Mouse (Mus musculus): ENCODE measurements around the gene Gm44511. TPM values are rescaled to one million over a fixed set of nuclear protein-coding genes. Genes with fewer than 3 reads are reported as not detected.
A peak's percentile ranks its signal among the peaks of the same experiment; 100 is the strongest.
"Not testable (repeated sequence)": the region's sequence is repeated elsewhere in the genome, so short reads cannot be mapped to it uniquely, and the experiment has no call there.

The Gm44511 gene
- polyA plus RNA-seq, 1 experiment from 2014 or later = not detected

- ATAC-seq (peak; percentile 66), DNase-seq (peak; percentile 67)
- Histone ChIP-seq H3K4me2 (ENCODE audit: low read depth, low read length) (peak overlapping the region; percentile 29; the same call in 1 of the 2 replicates), H3K27ac (ENCODE audit: low read depth) (peak overlapping the region; percentile 81)
- not testable (repeated sequence) for H3K4me3 ChIP-seq (ENCODE audit: low read depth, low read length); H3K4me1 ChIP-seq (ENCODE audit: insufficient read depth); H3K9ac ChIP-seq (replicated peaks); H3K36me3 ChIP-seq (replicated peaks; ENCODE audit: insufficient read depth, low read length); H3K27me3 ChIP-seq (ENCODE audit: insufficient read depth, low read length); H3K9me3 ChIP-seq (ENCODE audit: low read length)
- WGBS (ENCODE audit: insufficient replicate concordance) = 34% methylated on average over 8 of the region's 8 CpGs
- TF ChIP-seq CTCF (IDR thresholded peaks at IDR 0.05; ENCODE audit: low read depth) = peak; percentile 82
Observed at GRCm38 (mm10) chr6:128753610-128754224, 72.4 kb downstream of the Gm44511 start.

GRCm38 (mm10) chr6:128747006-128747405 is 79.1 kb downstream of the Gm44511 start:
- H3K36me3 ChIP-seq (replicated peaks; ENCODE audit: insufficient read depth, low read length); H3K27me3 ChIP-seq (ENCODE audit: insufficient read depth, low read length); ATAC-seq; H3K9me3 ChIP-seq (ENCODE audit: low read length); DNase-seq; H3K4me3 ChIP-seq (ENCODE audit: low read depth, low read length); H3K4me1 ChIP-seq (ENCODE audit: insufficient read depth); H3K9ac ChIP-seq (replicated peaks); H3K27ac ChIP-seq (ENCODE audit: low read depth); H3K4me2 ChIP-seq (ENCODE audit: low read depth, low read length): not testable (repeated sequence)
- WGBS (ENCODE audit: insufficient replicate concordance) = 73% methylated on average over 6 of the region's 6 CpGs

GRCm38 (mm10) chr6:128737445-128737844 is 88.7 kb downstream of the Gm44511 start:
- Histone ChIP-seq H3K4me1 (ENCODE audit: insufficient read depth) (no peaks in the 10 kb centered on the region), H3K27me3 (ENCODE audit: insufficient read depth, low read length) (no peaks in the 10 kb centered on the region), H3K4me3 (ENCODE audit: low read depth, low read length) (no peak overlapping the region), H3K9ac (replicated peaks) (no peak overlapping the region), H3K27ac (ENCODE audit: low read depth) (no peak overlapping the region), H3K36me3 (replicated peaks; ENCODE audit: insufficient read depth, low read length) (no peaks in the 10 kb centered on the region), H3K4me2 (ENCODE audit: low read depth, low read length) (no peak overlapping the region), H3K9me3 (ENCODE audit: low read length) (no peaks in the 10 kb centered on the region)
- 86% methylated on average over 7 of the region's 7 CpGs for WGBS (ENCODE audit: insufficient replicate concordance)
- ATAC-seq (no peak), DNase-seq (no peak)
- no peak for TF ChIP-seq EP300 (IDR thresholded peaks at IDR 0.05; ENCODE audit: low read depth)
- TF ChIP-seq CTCF (IDR thresholded peaks at IDR 0.05; ENCODE audit: low read depth) = no peak

- H3K4me3 ChIP-seq (ENCODE audit: low read depth, low read length) = no peak overlapping the region
- DNase-seq (no peak), ATAC-seq (no peak)
- no peaks in the 10 kb centered on the region for H3K36me3 ChIP-seq (replicated peaks; ENCODE audit: insufficient read depth, low read length)
- no peaks in the 10 kb centered on the region for H3K27me3 ChIP-seq (ENCODE audit: insufficient read depth, low read length)
- no peak overlapping the region for H3K9ac ChIP-seq (replicated peaks)
- H3K4me2 ChIP-seq (ENCODE audit: low read depth, low read length) = no peak overlapping the region
- no peaks in the 10 kb centered on the region for H3K4me1 ChIP-seq (ENCODE audit: insufficient read depth)
- TF ChIP-seq CTCF (IDR thresholded peaks at IDR 0.05; ENCODE audit: low read depth) (peak; percentile 58), EP300 (IDR thresholded peaks at IDR 0.05; ENCODE audit: low read depth) (no peak)
- H3K27ac ChIP-seq (ENCODE audit: low read depth) = no peak overlapping the region
- no peaks in the 10 kb centered on the region for H3K9me3 ChIP-seq (ENCODE audit: low read length)
Observed at GRCm38 (mm10) chr6:128736100-128736499, 90.0 kb downstream of the Gm44511 start.

- no peak overlapping the region for H3K27ac ChIP-seq (ENCODE audit: low read depth)
- no peak overlapping the region for H3K9ac ChIP-seq (replicated peaks)
Observed at GRCm38 (mm10) chr6:128734896-128735295, 91.2 kb downstream of the Gm44511 start.

GRCm38 (mm10) chr6:128733908-128734679 is 92.0 kb downstream of the Gm44511 start:
- H3K27me3 ChIP-seq (ENCODE audit: insufficient read depth, low read length) = no peaks in the 10 kb centered on the region
- H3K9me3 ChIP-seq (ENCODE audit: low read length) = no peaks in the 10 kb centered on the region
- DNase-seq (no peak), ATAC-seq (no peak)
- H3K9ac ChIP-seq (replicated peaks) = no peak overlapping the region
- no peak overlapping the region for H3K4me2 ChIP-seq (ENCODE audit: low read depth, low read length)
- no peak overlapping the region for H3K4me3 ChIP-seq (ENCODE audit: low read depth, low read length)
- H3K4me1 ChIP-seq (ENCODE audit: insufficient read depth) = no peaks in the 10 kb centered on the region
- no peak overlapping the region for H3K27ac ChIP-seq (ENCODE audit: low read depth)
- no peaks in the 10 kb centered on the region for H3K36me3 ChIP-seq (replicated peaks; ENCODE audit: insufficient read depth, low read length)
- no peak for TF ChIP-seq EP300 (IDR thresholded peaks at IDR 0.05; ENCODE audit: low read depth)
- no peak for TF ChIP-seq CTCF (IDR thresholded peaks at IDR 0.05; ENCODE audit: low read depth)
- WGBS (ENCODE audit: insufficient replicate concordance) = 39% methylated on average over 5 of the region's 5 CpGs

More at GRCm38 (mm10) chr6:128734896-128735295, 91.2 kb downstream of the Gm44511 start:
- Histone ChIP-seq H3K4me3 (ENCODE audit: low read depth, low read length) (no peak overlapping the region), H3K27me3 (ENCODE audit: insufficient read depth, low read length) (no peaks in the 10 kb centered on the region), H3K4me2 (ENCODE audit: low read depth, low read length) (no peak overlapping the region), H3K4me1 (ENCODE audit: insufficient read depth) (no peaks in the 10 kb centered on the region), H3K9me3 (ENCODE audit: low read length) (no peaks in the 10 kb centered on the region), H3K36me3 (replicated peaks; ENCODE audit: insufficient read depth, low read length) (no peaks in the 10 kb centered on the region)
- ATAC-seq = no peak
- DNase-seq = no peak
- TF ChIP-seq EP300 (IDR thresholded peaks at IDR 0.05; ENCODE audit: low read depth) (no peak), CTCF (IDR thresholded peaks at IDR 0.05; ENCODE audit: low read depth) (no peak)

All from liver, postnatal 0 days (tissue).